ENCODE assay signal across 8 mouse cellular contexts in the genomic region with DNA sequence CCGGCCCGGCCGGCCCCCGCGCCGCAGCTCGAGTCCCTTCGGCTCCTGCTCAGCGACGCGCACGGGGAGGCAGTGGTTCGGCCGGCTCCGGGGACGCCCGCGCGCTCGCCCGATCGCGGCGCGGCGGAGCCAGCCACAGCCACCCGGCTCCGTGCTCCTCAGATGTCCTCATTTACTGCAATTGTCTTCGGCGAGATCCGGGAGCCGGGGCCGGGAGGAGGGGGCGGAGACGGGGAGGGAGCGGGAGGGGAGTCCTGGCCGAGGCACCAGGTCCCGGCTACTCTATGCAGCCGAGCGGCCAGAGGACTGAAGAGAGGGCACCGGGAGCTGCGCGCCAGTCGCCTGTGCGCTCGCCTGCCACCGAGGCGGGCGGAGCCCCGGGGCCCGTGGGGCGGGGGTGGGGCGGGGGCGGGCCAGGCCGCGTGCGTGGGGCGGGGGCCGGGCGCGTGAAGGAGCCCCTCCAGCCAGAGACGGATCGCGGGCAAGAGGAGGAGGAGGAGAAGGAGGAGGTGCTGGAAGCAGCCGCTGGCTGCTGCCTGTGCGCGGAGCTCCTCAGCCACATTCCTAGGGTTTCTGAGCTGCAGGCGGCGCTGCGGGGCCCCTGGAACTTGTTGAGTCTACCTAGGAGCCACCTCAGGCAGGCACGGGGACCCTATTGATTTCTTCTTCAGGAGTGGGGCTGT. TPM values are rescaled to one million over a fixed set of nuclear protein-coding genes. Genes with fewer than 3 reads are reported as not detected.
DNase-seq lines count a peak whose midpoint lies in the region; ATAC-seq and TF ChIP-seq lines count a peak whose summit lies in the region.

Gene Fam196a (minus strand): TSS at position 504 of the 683 bp plus-strand sequence.

- peak; percentile 83 for DNase-seq in Muller cell, postnatal 12 days (ENCODE audit: inconsistent ontology term)
- peak; percentile 78 for DNase-seq in forebrain, postnatal 0 days
- peak; percentile 79 for DNase-seq in hindbrain, postnatal 0 days (ENCODE audit: low spot score)
- peak; percentile 80 to 88 for DNase-seq in left cerebral cortex, postnatal 25 days (ENCODE audit: low spot score in 2 of 2)
- DNase-seq in right cerebral cortex, postnatal 36 days (ENCODE audit: low spot score in 2 of 2) = peak; percentile 66 to 79
- DNase-seq in spleen, adult 18-20 months = no peak

- no peaks in the 10 kb centered on the region for H3K27me3 ChIP-seq in forebrain, postnatal 0 days (ENCODE audit: insufficient read depth, low read length)
- no peaks in the 10 kb centered on the region for H3K27me3 ChIP-seq in hindbrain, postnatal 0 days (ENCODE audit: insufficient read depth, low read length)

- H3K9me3 ChIP-seq in forebrain, postnatal 0 days (ENCODE audit: low read length) = no peaks in the 10 kb centered on the region
- no peaks in the 10 kb centered on the region for H3K9me3 ChIP-seq in hindbrain, postnatal 0 days (ENCODE audit: low read length)

- under 1% methylated on average over 63 of the region's 71 CpGs for WGBS in forebrain, postnatal 0 days
- 2% methylated on average over 44 of the region's 71 CpGs for WGBS in hindbrain, postnatal 0 days

- ATAC-seq in forebrain, postnatal 0 days = peak; percentile 86
- ATAC-seq in hindbrain, postnatal 0 days = peak; percentile 88
- ATAC-seq in megakaryocyte progenitor cell, adult 5-6 weeks (replicated peaks; ENCODE audit: poor library complexity) = 0 out of 2 replicates have a peak, but pooled peaks have one; percentile 29

- peaks cover 21% of the 10 kb centered on the region for H3K4me1 ChIP-seq in brown adipose tissue, adult 24 weeks (ENCODE audit: control insufficient read depth, insufficient read depth, insufficient read length, low read length)
- H3K4me1 ChIP-seq in forebrain, postnatal 0 days (ENCODE audit: insufficient read depth) = peaks cover 7% of the 10 kb centered on the region; the same call in 1 of the 2 replicates
- peaks cover 3% of the 10 kb centered on the region; the same call in 1 of the 2 replicates for H3K4me1 ChIP-seq in hindbrain, postnatal 0 days (ENCODE audit: insufficient read depth, low read length)

- H3K9ac ChIP-seq in forebrain, postnatal 0 days = peak within 1 kb of the TSS; percentile 69
- peak within 1 kb of the TSS; percentile 61 for H3K9ac ChIP-seq in hindbrain, postnatal 0 days (replicated peaks; ENCODE audit: low read length)

- TF ChIP-seq CTCF in forebrain, postnatal 0 days (IDR thresholded peaks at IDR 0.05; ENCODE audit: low read depth) = peak; percentile 66
- TF ChIP-seq CTCF in hindbrain, postnatal 0 days (IDR thresholded peaks at IDR 0.05; ENCODE audit: low read depth) = peak; percentile 59

- intact Hi-C loops in left cerebral cortex, postnatal 25 days (cut with DNase I) = loop anchor here (2.0 to 5.0 kb wide), 3 partner anchors 163 to 214 kb away; no protein-coding TSS in a partner anchor

- peak within 1 kb of the TSS; percentile 95 for H3K4me2 ChIP-seq in forebrain, postnatal 0 days (ENCODE audit: low read depth)
- H3K4me2 ChIP-seq in hindbrain, postnatal 0 days (ENCODE audit: low read depth, low read length) = peak within 1 kb of the TSS; percentile 87

- no peak within 1 kb of the TSS for H3K27ac ChIP-seq in brown adipose tissue, adult 24 weeks (replicated peaks; ENCODE audit: low read depth, low read length)
- H3K27ac ChIP-seq in forebrain, postnatal 0 days (ENCODE audit: low read depth, low read length) = peak within 1 kb of the TSS; percentile 60
- H3K27ac ChIP-seq in hindbrain, postnatal 0 days = peak within 1 kb of the TSS; percentile 59

- H3K36me3 ChIP-seq in forebrain, postnatal 0 days (ENCODE audit: insufficient read depth) = no peaks in the 10 kb centered on the region
- no peaks in the 10 kb centered on the region for H3K36me3 ChIP-seq in hindbrain, postnatal 0 days (ENCODE audit: insufficient read depth, low read length)

- H3K4me3 ChIP-seq in brown adipose tissue, adult 24 weeks (ENCODE audit: insufficient read depth, low read depth, low read length) = peak within 1 kb of the TSS; percentile 26
- H3K4me3 ChIP-seq in forebrain, postnatal 0 days (ENCODE audit: low read depth, low read length) = peak within 1 kb of the TSS; percentile 68
- H3K4me3 ChIP-seq in hindbrain, postnatal 0 days (ENCODE audit: low read length) = peak within 1 kb of the TSS; percentile 69

RNA-seq across cellular contexts. Expression of gene Fam196a, which starts in this region (rescaled TPM):
- 0.40 TPM in 1 of 2 replicates, not detected in the other for polyA plus RNA-seq in brown adipose tissue, adult 24 weeks (2012; ENCODE audit: insufficient read depth, insufficient read length, missing spikeins)
- total RNA-seq in forebrain, postnatal 0 days (2014; rRNA removed) = 21.2 and 24.5 TPM in 2 replicates
- 5.1 and 7.8 TPM in 2 replicates for polyA plus RNA-seq in forebrain, postnatal 0 days (2015; fragmentation: Nextera tagmentation; extraction: Ambion mirVana)
- total RNA-seq in hindbrain, postnatal 0 days (2014; rRNA removed) = 17.6 and 21.2 TPM in 2 replicates
- polyA plus RNA-seq in hindbrain, postnatal 0 days (2015; fragmentation: Nextera tagmentation; extraction: Ambion mirVana) = 7.9 and 8.5 TPM in 2 replicates
- 10 to 100 TPM; 16.7 to 18.8 TPM for total RNA-seq in left cerebral cortex, postnatal 25 days (2021)
- not detected in 2 replicates for total RNA-seq in megakaryocyte progenitor cell, adult 5-6 weeks (2015)
- not detected in 2 replicates for total RNA-seq in megakaryocyte progenitor cell, adult 5-6 weeks (2017)

Comparison
In these comparisons a context has a peak if more than half of its experiments do, and no peak if none do; other contexts are left out.
1. RNA of gene Fam196a (total RNA-seq): 21.2 to 24.5 TPM in forebrain, postnatal 0 days, 17.6 to 21.2 TPM in hindbrain, postnatal 0 days and 16.7 to 18.8 TPM in left cerebral cortex, postnatal 25 days; not detected in megakaryocyte progenitor cell, adult 5-6 weeks; every median in the first group is over 10 times any median in the second.
2. Peak in ATAC-seq in megakaryocyte progenitor cell, adult 5-6 weeks; RNA of the gene not detected or under 1 TPM.
3. DNase-seq: peak in Muller cell, postnatal 12 days (single experiment), forebrain, postnatal 0 days (single experiment), hindbrain, postnatal 0 days (single experiment), left cerebral cortex, postnatal 25 days (2 of 2) and right cerebral cortex, postnatal 36 days (2 of 2); none in spleen, adult 18-20 months (0 of 2).
4. ATAC-seq: peak in every context shown above with its lines; median percentile 88 in hindbrain, postnatal 0 days; 86 in forebrain, postnatal 0 days; 29 in megakaryocyte progenitor cell, adult 5-6 weeks.
5. Peak in every context shown above with its lines, with median percentiles within 50 percentile points of each other: H3K4me3 ChIP-seq.